ENCODE assay signal across 8 mouse cellular contexts in the genomic region with DNA sequence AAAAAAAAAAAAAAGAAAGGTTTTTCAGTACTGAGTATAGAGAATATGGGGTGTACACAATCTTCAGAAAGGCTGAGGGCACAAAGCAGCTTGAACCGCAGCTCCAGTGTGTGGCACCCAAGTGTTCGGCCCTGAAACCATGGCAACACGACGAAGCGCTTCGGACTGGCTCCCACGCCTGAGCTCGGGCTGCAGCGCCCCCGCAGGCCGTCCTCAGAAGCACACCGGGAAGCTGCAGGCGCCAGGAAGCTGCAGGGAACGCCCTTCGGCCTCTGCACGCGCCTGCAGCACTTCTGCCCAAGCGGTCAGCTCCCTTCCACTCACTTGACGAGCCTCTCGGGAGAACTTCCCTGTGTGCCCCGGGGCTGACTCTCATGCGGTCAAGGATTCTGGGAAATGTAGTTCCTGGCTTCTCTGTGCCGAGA. TPM values are rescaled to one million over a fixed set of nuclear protein-coding genes. Genes with fewer than 3 reads are reported as not detected.
DNase-seq lines count a peak whose midpoint lies in the region; ATAC-seq lines count a peak whose summit lies in the region.

No protein-coding gene starts in this region.

- H3K4me3 ChIP-seq in brown adipose tissue, adult 24 weeks (ENCODE audit: insufficient read depth, low read depth, low read length) = peak overlapping the region; percentile 10
- H3K4me3 ChIP-seq in heart, embryonic 14.5 days (ENCODE audit: control insufficient read depth in 1 of 2, insufficient read depth in 1 of 2, low read depth in 1 of 2, low read length in 2 of 2) = peak overlapping the region; percentile 25 to 30; a peak in 3 of 4 replicates
- H3K4me3 ChIP-seq in liver, embryonic 13.5 days (replicated peaks) = peak overlapping the region; percentile 51
- peak overlapping the region; percentile 37 for H3K4me3 ChIP-seq in stomach, embryonic 16.5 days (replicated peaks; ENCODE audit: low read length)

- 0% methylated on average over 23 of the region's 23 CpGs for WGBS in heart, embryonic 14.5 days
- WGBS in liver, embryonic 13.5 days (ENCODE audit: insufficient replicate concordance) = 2% methylated on average over 23 of the region's 23 CpGs
- WGBS in stomach, embryonic 16.5 days = under 1% methylated on average over 23 of the region's 23 CpGs

- no peaks in the 10 kb centered on the region for H3K27me3 ChIP-seq in heart, embryonic 14.5 days (ENCODE audit: control insufficient read depth, insufficient read depth, low read length)
- H3K27me3 ChIP-seq in liver, embryonic 13.5 days = no peaks in the 10 kb centered on the region
- H3K27me3 ChIP-seq in stomach, embryonic 16.5 days (ENCODE audit: control insufficient read depth, insufficient read depth, low read length) = no peaks in the 10 kb centered on the region

- H3K4me2 ChIP-seq in heart, embryonic 14.5 days (ENCODE audit: low read length) = peak overlapping the region; percentile 64
- peak overlapping the region; percentile 81 for H3K4me2 ChIP-seq in liver, embryonic 13.5 days
- peak overlapping the region; percentile 67 for H3K4me2 ChIP-seq in stomach, embryonic 16.5 days (ENCODE audit: low read depth, low read length)

- no peak overlapping the region for H3K27ac ChIP-seq in brown adipose tissue, adult 24 weeks (replicated peaks; ENCODE audit: low read depth, low read length)
- peak overlapping the region in 1 of 2 experiments; percentile 64; a peak in 2 of 4 replicates for H3K27ac ChIP-seq in heart, embryonic 14.5 days (replicated peaks in 1 of 2; ENCODE audit: control insufficient read depth in 1 of 2, insufficient read depth in 1 of 2, low read depth in 2 of 2, low read length in 2 of 2)
- peak overlapping the region; percentile 72; the same call in 1 of the 2 replicates for H3K27ac ChIP-seq in liver, embryonic 13.5 days
- H3K27ac ChIP-seq in stomach, embryonic 16.5 days (ENCODE audit: low read length) = 0 out of 2 replicates have a peak overlapping the region, but pooled peaks have one; percentile 80

- H3K36me3 ChIP-seq in heart, embryonic 14.5 days (ENCODE audit: control insufficient read depth, insufficient read depth, low read length) = no peaks in the 10 kb centered on the region
- H3K36me3 ChIP-seq in liver, embryonic 13.5 days = no peaks in the 10 kb centered on the region
- H3K36me3 ChIP-seq in stomach, embryonic 16.5 days (ENCODE audit: control insufficient read depth, insufficient read depth, low read length) = no peaks in the 10 kb centered on the region

- H3K4me1 ChIP-seq in brown adipose tissue, adult 24 weeks (ENCODE audit: control insufficient read depth, insufficient read depth, insufficient read length, low read length) = no peaks in the 10 kb centered on the region
- peaks cover 5 to 14% of the 10 kb centered on the region in 2 experiments for H3K4me1 ChIP-seq in heart, embryonic 14.5 days (ENCODE audit: control insufficient read depth in 2 of 2, insufficient read depth in 2 of 2, low read length in 2 of 2)
- peaks cover 44% of the 10 kb centered on the region for H3K4me1 ChIP-seq in liver, embryonic 13.5 days (replicated peaks)
- peaks cover 8% of the 10 kb centered on the region for H3K4me1 ChIP-seq in stomach, embryonic 16.5 days (ENCODE audit: control insufficient read depth, insufficient read depth, low read length)

- ATAC-seq in heart, embryonic 14.5 days (ENCODE audit: insufficient number of reproducible peaks, insufficient read depth, low FRiP score, low read depth) = peak; percentile 94
- peak; percentile 85 for ATAC-seq in liver, embryonic 13.5 days (ENCODE audit: low read depth)
- ATAC-seq in stomach, embryonic 16.5 days (ENCODE audit: insufficient read depth, low FRiP score) = peak; percentile 97

- H3K9ac ChIP-seq in heart, embryonic 14.5 days (ENCODE audit: low read length) = peak overlapping the region; percentile 7; the same call in 1 of the 2 replicates
- H3K9ac ChIP-seq in liver, embryonic 13.5 days = peak overlapping the region; percentile 55; the same call in 1 of the 2 replicates
- peak overlapping the region; percentile 35; the same call in 1 of the 2 replicates for H3K9ac ChIP-seq in stomach, embryonic 16.5 days (ENCODE audit: low read length)

- no peaks in the 10 kb centered on the region for H3K9me3 ChIP-seq in heart, embryonic 14.5 days (ENCODE audit: control insufficient read depth, low read length)
- H3K9me3 ChIP-seq in liver, embryonic 13.5 days (replicated peaks) = no peaks in the 10 kb centered on the region
- no peaks in the 10 kb centered on the region for H3K9me3 ChIP-seq in stomach, embryonic 16.5 days (replicated peaks; ENCODE audit: control insufficient read depth, low read length)

- peak; percentile 95 for DNase-seq in CD4-positive, CD25-positive, alpha-beta regulatory T cell, adult 2 months (ENCODE audit: low read depth, low spot score)
- peak; percentile 51 for DNase-seq in fat pad, adult 2 months (ENCODE audit: extremely low read depth, low read depth, low spot score)
- DNase-seq in kidney, postnatal 14 days = peak; percentile 98
- peak; percentile 94 for DNase-seq in liver, embryonic 13.5 days
- DNase-seq in neural tube, embryonic 10.5 days (ENCODE audit: extremely low spot score, low spot score) = peak; percentile 97

RNA-seq across cellular contexts. Expression of a gene that starts 9.9 kb away (rescaled TPM):
- 7.1 and 7.5 TPM in 2 replicates for polyA plus RNA-seq in brown adipose tissue, adult 24 weeks (2012; ENCODE audit: insufficient read depth, insufficient read length, missing spikeins)
- 19.7 and 21.2 TPM in 2 replicates for polyA plus RNA-seq in heart, embryonic 14.5 days (2014; fragmentation: Nextera tagmentation; extraction: Ambion mirVana)
- 14.9 and 15.4 TPM in 2 replicates for polyA plus RNA-seq in liver, embryonic 13.5 days (2015; fragmentation: Nextera tagmentation; extraction: Ambion mirVana)
- polyA plus RNA-seq in stomach, embryonic 16.5 days (2015; fragmentation: Nextera tagmentation; extraction: Ambion mirVana) = 20.0 and 22.7 TPM in 2 replicates

RNA-seq across cellular contexts. Expression of a gene that starts 16.9 kb away (rescaled TPM):
- 5.9 and 7.1 TPM in 2 replicates for polyA plus RNA-seq in brown adipose tissue, adult 24 weeks (2012; ENCODE audit: insufficient read depth, insufficient read length, missing spikeins)
- polyA plus RNA-seq in heart, embryonic 14.5 days (2014; fragmentation: Nextera tagmentation; extraction: Ambion mirVana) = 21.0 and 21.4 TPM in 2 replicates
- 9.4 and 12.4 TPM in 2 replicates for polyA plus RNA-seq in liver, embryonic 13.5 days (2015; fragmentation: Nextera tagmentation; extraction: Ambion mirVana)
- polyA plus RNA-seq in stomach, embryonic 16.5 days (2015; fragmentation: Nextera tagmentation; extraction: Ambion mirVana) = 15.8 and 16.0 TPM in 2 replicates

RNA-seq across cellular contexts. Expression of a gene that starts 29.2 kb away (rescaled TPM):
- 3.8 TPM in 1 of 2 replicates, not detected in the other for polyA plus RNA-seq in brown adipose tissue, adult 24 weeks (2012; ENCODE audit: insufficient read depth, insufficient read length, missing spikeins)
- 1.0 and 2.2 TPM in 2 replicates for polyA plus RNA-seq in heart, embryonic 14.5 days (2014; fragmentation: Nextera tagmentation; extraction: Ambion mirVana)
- 1.8 TPM in 2 replicates for polyA plus RNA-seq in liver, embryonic 13.5 days (2015; fragmentation: Nextera tagmentation; extraction: Ambion mirVana)
- 44.3 and 47.7 TPM in 2 replicates for polyA plus RNA-seq in stomach, embryonic 16.5 days (2015; fragmentation: Nextera tagmentation; extraction: Ambion mirVana)
